Mouse (Mus musculus) MEL (cell line): ENCODE data around the gene Fblim1.

Source experiments
- CHD2 ChIP-seq: IDR thresholded peaks from 2 replicates; pipeline ENCODE4 v1.6.1; 2011; ENCODE audit warnings: low read length, improper control_type of control experiment
- CTCF ChIP-seq, 3 experiments: IDR thresholded peaks in 2 of 3; conservative IDR thresholded peaks in 1 of 3; 2 replicates each; pipeline ENCODE4 v1.5.1; 2011 to 2012; ENCODE audit warnings: low read length in 3 of 3, low read depth in 2 of 3, mild to moderate bottlenecking in 2 of 3, improper control_type of control experiment in 1 of 3, inconsistent platforms in 1 of 3, mixed read lengths in 1 of 3, moderate library complexity in 1 of 3; ENCODE audit not compliant: control insufficient read depth in 1 of 3, insufficient read depth in 1 of 3, poor library complexity in 1 of 3, severe bottlenecking in 1 of 3
- EP300 ChIP-seq, 2 experiments: IDR thresholded peaks; 2 replicates each; pipeline ENCODE4 v1.6.1; 2011; ENCODE audit warnings: improper control_type of control experiment in 2 of 2, low read length in 2 of 2, low read depth in 1 of 2, mild to moderate bottlenecking in 1 of 2
- HCFC1 ChIP-seq: IDR thresholded peaks from 2 replicates; pipeline ENCODE4 v1.6.1; 2012; ENCODE audit warnings: low read depth, mild to moderate bottlenecking, inconsistent platforms, low read length, improper control_type of control experiment, moderate library complexity
- MXI1 ChIP-seq: IDR thresholded peaks from 2 replicates; pipeline ENCODE4 v1.6.1; 2011; ENCODE audit warnings: mild to moderate bottlenecking, low read depth, low read length, improper control_type of control experiment
- NRF1 ChIP-seq: IDR thresholded peaks from 2 replicates; pipeline ENCODE4 v1.6.1; 2014; ENCODE audit warnings: low read depth, mild to moderate bottlenecking, inconsistent platforms, low read length, improper control_type of control experiment, moderate library complexity; ENCODE audit not compliant: poor library complexity, insufficient read depth, severe bottlenecking
- ZC3H11A ChIP-seq: IDR thresholded peaks from 2 replicates; pipeline ENCODE4 v1.6.1; 2012; ENCODE audit warnings: low read depth, mild to moderate bottlenecking, inconsistent platforms, low read length, improper control_type of control experiment
- ZNF384 ChIP-seq: IDR thresholded peaks from 2 replicates; pipeline ENCODE4 v1.6.1; 2012; ENCODE audit warnings: low read depth, mild to moderate bottlenecking, inconsistent platforms, low read length, improper control_type of control experiment

GRCm38 (mm10) chr4:141564209-141564608 is 41.7 kb downstream of the Fblim1 start:
- TF ChIP-seq CTCF (IDR thresholded peaks at IDR 0.05 in 2 of 3, conservative IDR thresholded peaks at IDR 0.05 in 1 of 3; ENCODE audit: control insufficient read depth in 1 of 3, insufficient read depth in 1 of 3, low read depth in 2 of 3, low read length in 3 of 3, poor library complexity in 1 of 3, severe bottlenecking in 1 of 3) (no peak), EP300 (IDR thresholded peaks at IDR 0.05; ENCODE audit: low read depth in 1 of 2, low read length in 2 of 2) (no peak), ZNF384 (peak; percentile 68), CHD2 (no peak), NRF1 (no peak), MXI1 (no peak), HCFC1 (no peak), ZC3H11A (no peak)
